8 mouse cellular contexts compared by ENCODE assay signal in genomic region chr3:87764506-87764905, GRCm38 (mm10). TPM values are rescaled to one million over a fixed set of nuclear protein-coding genes. Genes with fewer than 3 reads are reported as not detected.
DNase-seq lines count a peak whose midpoint lies in the region; ATAC-seq lines count a peak whose summit lies in the region.

No protein-coding gene starts in this region.

- H3K4me2 ChIP-seq in kidney, embryonic 14.5 days (replicated peaks; ENCODE audit: low read depth, low read length) = peak overlapping the region; percentile 31
- peak overlapping the region; percentile 54 for H3K4me2 ChIP-seq in embryonic facial prominence, embryonic 13.5 days
- peak overlapping the region; percentile 32; the same call in 1 of the 2 replicates for H3K4me2 ChIP-seq in hindbrain, embryonic 16.5 days (ENCODE audit: low read length)
- H3K4me2 ChIP-seq in lung, embryonic 15.5 days = peak overlapping the region; percentile 54

- H3K9me3 ChIP-seq in kidney, embryonic 14.5 days (ENCODE audit: control insufficient read depth, low read length) = no peaks in the 10 kb centered on the region
- H3K9me3 ChIP-seq in embryonic facial prominence, embryonic 13.5 days = no peaks in the 10 kb centered on the region
- no peaks in the 10 kb centered on the region for H3K9me3 ChIP-seq in hindbrain, embryonic 16.5 days (ENCODE audit: control insufficient read depth, low read length)
- H3K9me3 ChIP-seq in lung, embryonic 15.5 days = no peaks in the 10 kb centered on the region

- H3K4me1 ChIP-seq in kidney, embryonic 14.5 days (ENCODE audit: control insufficient read depth, insufficient read depth, low read length) = peaks cover 63% of the 10 kb centered on the region
- peaks cover 56% of the 10 kb centered on the region for H3K4me1 ChIP-seq in embryonic facial prominence, embryonic 13.5 days
- peaks cover 9% of the 10 kb centered on the region for H3K4me1 ChIP-seq in hindbrain, embryonic 16.5 days (ENCODE audit: control insufficient read depth, insufficient read depth, low read depth, low read length)
- peaks cover 71% of the 10 kb centered on the region for H3K4me1 ChIP-seq in lung, embryonic 15.5 days

- no peaks in the 10 kb centered on the region for H3K27me3 ChIP-seq in kidney, embryonic 14.5 days (ENCODE audit: control insufficient read depth, insufficient read depth, low read length)
- peaks cover 15% of the 10 kb centered on the region for H3K27me3 ChIP-seq in embryonic facial prominence, embryonic 13.5 days
- H3K27me3 ChIP-seq in hindbrain, embryonic 16.5 days (replicated peaks; ENCODE audit: control insufficient read depth, insufficient read depth, low read length) = peaks cover 7% of the 10 kb centered on the region
- H3K27me3 ChIP-seq in lung, embryonic 15.5 days = no peaks in the 10 kb centered on the region

- DNase-seq in kidney, adult 18-20 months = no peak
- no peak for DNase-seq in adrenal gland, postnatal 25 days
- DNase-seq in cerebellum, postnatal 4 days (ENCODE audit: low spot score in 2 of 2) = no peak
- no peak for DNase-seq in spleen, adult 12 weeks (ENCODE audit: low spot score)

- no peak for ATAC-seq in kidney, embryonic 14.5 days (ENCODE audit: low FRiP score, low TSS enrichment)
- no peak for ATAC-seq in embryonic facial prominence, embryonic 13.5 days (ENCODE audit: insufficient number of reproducible peaks, insufficient read depth, low FRiP score, low TSS enrichment, low read depth)
- ATAC-seq in hindbrain, embryonic 16.5 days = no peak
- ATAC-seq in lung, embryonic 15.5 days (ENCODE audit: borderline replicate concordance, extremely low read depth, low FRiP score, low TSS enrichment) = peak; percentile 33; the same call in 1 of the 2 replicates

- WGBS in kidney, embryonic 14.5 days = 22% methylated on average over 10 of the region's 10 CpGs
- WGBS in embryonic facial prominence, embryonic 13.5 days = 16% methylated on average over 10 of the region's 10 CpGs
- WGBS in hindbrain, embryonic 16.5 days = 35% methylated on average over 10 of the region's 10 CpGs
- 9% methylated on average over 10 of the region's 10 CpGs for WGBS in lung, embryonic 15.5 days

- H3K9ac ChIP-seq in kidney, embryonic 14.5 days (ENCODE audit: low read depth, low read length) = peak overlapping the region; percentile 37; the same call in 1 of the 2 replicates
- peak overlapping the region; percentile 12; the same call in 1 of the 2 replicates for H3K9ac ChIP-seq in embryonic facial prominence, embryonic 13.5 days
- no peak overlapping the region for H3K9ac ChIP-seq in hindbrain, embryonic 16.5 days (ENCODE audit: low read depth, low read length)
- H3K9ac ChIP-seq in lung, embryonic 15.5 days = peak overlapping the region; percentile 8; the same call in 1 of the 2 replicates

- no peaks in the 10 kb centered on the region for H3K36me3 ChIP-seq in kidney, embryonic 14.5 days (ENCODE audit: control insufficient read depth, insufficient read depth, low read length)
- no peaks in the 10 kb centered on the region for H3K36me3 ChIP-seq in embryonic facial prominence, embryonic 13.5 days
- no peaks in the 10 kb centered on the region for H3K36me3 ChIP-seq in hindbrain, embryonic 16.5 days (ENCODE audit: control insufficient read depth, insufficient read depth, low read length)
- H3K36me3 ChIP-seq in lung, embryonic 15.5 days = no peaks in the 10 kb centered on the region

- H3K27ac ChIP-seq in kidney, embryonic 14.5 days (ENCODE audit: low read depth, low read length) = peak overlapping the region; percentile 95
- peak overlapping the region; percentile 91 for H3K27ac ChIP-seq in embryonic facial prominence, embryonic 13.5 days
- H3K27ac ChIP-seq in hindbrain, embryonic 16.5 days (ENCODE audit: low read depth, low read length) = peak overlapping the region; percentile 25; the same call in 1 of the 2 replicates
- H3K27ac ChIP-seq in lung, embryonic 15.5 days = peak overlapping the region; percentile 96

- H3K4me3 ChIP-seq in kidney, embryonic 14.5 days (ENCODE audit: low read length) = peak overlapping the region; percentile 6
- H3K4me3 ChIP-seq in embryonic facial prominence, embryonic 13.5 days = peak overlapping the region; percentile 28
- no peak overlapping the region for H3K4me3 ChIP-seq in hindbrain, embryonic 16.5 days (ENCODE audit: low read length)
- peak overlapping the region; percentile 24 for H3K4me3 ChIP-seq in lung, embryonic 15.5 days

RNA-seq across cellular contexts. Expression of gene Lrrc71, which starts 16.1 kb away (rescaled TPM):
- 0.87 and 0.89 TPM in 2 replicates for polyA plus RNA-seq in kidney, embryonic 14.5 days (2014; fragmentation: Nextera tagmentation; extraction: Ambion mirVana)
- polyA plus RNA-seq in embryonic facial prominence, embryonic 13.5 days (2015; fragmentation: Nextera tagmentation; extraction: Ambion mirVana) = 0.34 and 0.99 TPM in 2 replicates
- polyA plus RNA-seq in hindbrain, embryonic 16.5 days (2015; fragmentation: Nextera tagmentation; extraction: Ambion mirVana) = 0.67 and 0.80 TPM in 2 replicates
- polyA plus RNA-seq in lung, embryonic 15.5 days (2015; fragmentation: Nextera tagmentation; extraction: Ambion mirVana) = 1.3 and 1.6 TPM in 2 replicates
- 0.94 TPM in 1 of 2 replicates, not detected in the other for total RNA-seq in adrenal gland, postnatal 25 days (2021)

RNA-seq across cellular contexts. Expression of gene Ntrk1, which starts 30.5 kb away (rescaled TPM):
- polyA plus RNA-seq in kidney, embryonic 14.5 days (2014; fragmentation: Nextera tagmentation; extraction: Ambion mirVana) = 5.3 and 5.4 TPM in 2 replicates
- 1.8 TPM in 2 replicates for polyA plus RNA-seq in embryonic facial prominence, embryonic 13.5 days (2015; fragmentation: Nextera tagmentation; extraction: Ambion mirVana)
- 6.6 and 7.3 TPM in 2 replicates for polyA plus RNA-seq in hindbrain, embryonic 16.5 days (2015; fragmentation: Nextera tagmentation; extraction: Ambion mirVana)
- polyA plus RNA-seq in lung, embryonic 15.5 days (2015; fragmentation: Nextera tagmentation; extraction: Ambion mirVana) = 1.2 and 2.5 TPM in 2 replicates
- total RNA-seq in adrenal gland, postnatal 25 days (2021) = 0.95 and 3.7 TPM in 2 replicates

RNA-seq across cellular contexts. Expression of gene Insrr, which starts 32.2 kb away (rescaled TPM):
- polyA plus RNA-seq in kidney, embryonic 14.5 days (2014; fragmentation: Nextera tagmentation; extraction: Ambion mirVana) = 0.95 and 0.97 TPM in 2 replicates
- 0.78 and 0.80 TPM in 2 replicates for polyA plus RNA-seq in embryonic facial prominence, embryonic 13.5 days (2015; fragmentation: Nextera tagmentation; extraction: Ambion mirVana)
- polyA plus RNA-seq in hindbrain, embryonic 16.5 days (2015; fragmentation: Nextera tagmentation; extraction: Ambion mirVana) = 0.49 and 0.85 TPM in 2 replicates
- polyA plus RNA-seq in lung, embryonic 15.5 days (2015; fragmentation: Nextera tagmentation; extraction: Ambion mirVana) = 0.09 and 0.16 TPM in 2 replicates
- total RNA-seq in adrenal gland, postnatal 25 days (2021) = 0.81 and 1.0 TPM in 2 replicates

RNA-seq across cellular contexts. Expression of gene Pear1, which starts 59.6 kb away (rescaled TPM):
- 25.3 and 41.0 TPM in 2 replicates for polyA plus RNA-seq in kidney, embryonic 14.5 days (2014; fragmentation: Nextera tagmentation; extraction: Ambion mirVana)
- 12.5 and 15.6 TPM in 2 replicates for polyA plus RNA-seq in embryonic facial prominence, embryonic 13.5 days (2015; fragmentation: Nextera tagmentation; extraction: Ambion mirVana)
- polyA plus RNA-seq in hindbrain, embryonic 16.5 days (2015; fragmentation: Nextera tagmentation; extraction: Ambion mirVana) = 8.4 and 10.6 TPM in 2 replicates
- polyA plus RNA-seq in lung, embryonic 15.5 days (2015; fragmentation: Nextera tagmentation; extraction: Ambion mirVana) = 29.4 and 32.4 TPM in 2 replicates
- 20.7 and 23.0 TPM in 2 replicates for total RNA-seq in adrenal gland, postnatal 25 days (2021)

Comparison
In these comparisons a context has a peak if more than half of its experiments do, and no peak if none do; other contexts are left out.
1. H3K27ac ChIP-seq: peak in every context shown above with its lines; median percentile 96 in lung, embryonic 15.5 days; 95 in kidney, embryonic 14.5 days; 91 in embryonic facial prominence, embryonic 13.5 days; 25 in hindbrain, embryonic 16.5 days.